Mouse (Mus musculus) liver, adult 2 months (tissue): ENCODE results near the gene Dact3.

Source experiments
- CTCF ChIP-seq: fragments of 200-500 bp; IDR thresholded peaks from 2 replicates; pipeline ENCODE4 v1.5.1; 2011; ENCODE audit warnings: low read depth, low read length, control low read depth
- POLR2A ChIP-seq: fragments of 200-500 bp; IDR thresholded peaks from 2 replicates; pipeline ENCODE4 v1.6.1; 2011; ENCODE audit warnings: low read length, control low read depth; ENCODE audit not compliant: insufficient read depth; ENCODE audit errors: extremely low read depth

GRCm38 (mm10) chr7:16840109-16840491 lies 35.0 kb upstream of the Dact3 start:
- TF ChIP-seq POLR2A: no peak
- no peak for TF ChIP-seq CTCF
